Mouse (Mus musculus) embryonic fibroblast, embryonic 13.5 days (primary cell): ENCODE data around the gene Cfap73.

Source experiments
- CTCF ChIP-seq: IDR thresholded peaks from 2 replicates; pipeline ENCODE4 v1.5.1; 2011; ENCODE audit warnings: mild to moderate bottlenecking, control low read depth, low read length, moderate library complexity, borderline replicate concordance; ENCODE audit not compliant: insufficient read depth
- POLR2A ChIP-seq: IDR thresholded peaks from 2 replicates; pipeline ENCODE4 v1.6.1; 2011; ENCODE audit warnings: low read depth, mild to moderate bottlenecking, control low read depth, low read length, moderate library complexity

GRCm38 (mm10) chr5:120679676-120680555 lies 45.9 kb upstream of the Cfap73 start:
- TF ChIP-seq CTCF (peak; percentile 51; the same call in 1 of the 2 replicates), POLR2A (no peak)
